Mouse (Mus musculus) spleen, adult 2 months (tissue): Measurements from ENCODE around the gene Rbpj. TPM values are rescaled to one million over a fixed set of nuclear protein-coding genes. Genes with fewer than 3 reads are reported as not detected.

ENCODE experiments used
- DNase-seq, 2 experiments: peaks; one replicate each; pipeline versions ENCODE4 v3.0.0 to v3.0.0-alpha.2; 2012 to 2021; ENCODE audit warnings: low spot score in 2 of 2, low read depth in 1 of 2
- H3K27ac ChIP-seq: fragments of 200-500 bp; 2 replicates; pipeline ENCODE4 v1.5.1; 2012; ENCODE audit warnings: low read length, inconsistent platforms; ENCODE audit not compliant: insufficient read depth
- H3K27me3 ChIP-seq: fragments of 200-500 bp; 2 replicates; pipeline ENCODE4 v1.6.1; 2012; ENCODE audit warnings: mild to moderate bottlenecking, moderate library complexity, low read length, inconsistent platforms; ENCODE audit not compliant: control insufficient read depth, insufficient read depth
- H3K36me3 ChIP-seq: fragments of 200-500 bp; 2 replicates; pipeline ENCODE4 v1.6.1; 2012; ENCODE audit warnings: mild to moderate bottlenecking, low read length, inconsistent platforms; ENCODE audit not compliant: control insufficient read depth, insufficient read depth
- H3K4me1 ChIP-seq: fragments of 200-500 bp; 2 replicates; pipeline ENCODE4 v1.6.1; 2011; ENCODE audit warnings: inconsistent platforms; ENCODE audit not compliant: control insufficient read depth, insufficient read depth, insufficient read length
- H3K4me3 ChIP-seq: fragments of 200-500 bp; 2 replicates; pipeline ENCODE4 v1.5.1; 2011; ENCODE audit warnings: mild to moderate bottlenecking, inconsistent platforms; ENCODE audit not compliant: insufficient read depth, insufficient read length; ENCODE audit errors: extremely low read depth
- CTCF ChIP-seq: fragments of 200-500 bp; IDR thresholded peaks from 2 replicates; pipeline ENCODE4 v1.5.1; 2011; ENCODE audit warnings: mild to moderate bottlenecking, inconsistent platforms; ENCODE audit not compliant: insufficient read depth, insufficient read length, insufficient replicate concordance; ENCODE audit errors: extremely low read depth
- POLR2A ChIP-seq: fragments of 200-500 bp; IDR thresholded peaks from 2 replicates; pipeline ENCODE4 v1.6.1; 2011; ENCODE audit warnings: low read depth, low read length, inconsistent platforms
- WGBS: fragments of 180-500 bp; shearing (Covaris S2); methylation state at CpG from one replicate; pipeline ENCODE4 v1.1.7; 2018; 5-methylcytosine and 5-hydroxymethylcytosine counted together
- polyA plus RNA-seq: library from polyadenylated mRNA; depleted of rRNA; stranded (reverse); fragments of >200 nt; gene quantifications from 2 replicates; pipeline ENCODE4 v1.2.3, GENCODE M21; 2012

Gene Rbpj
- polyA plus RNA-seq, 1 experiment, result 8.2 TPM

GRCm38 (mm10) chr5:53551394-53551793 is 85.4 kb downstream of the Rbpj start:
- DNase-seq, result no peak
- Histone ChIP-seq H3K4me1 (peaks cover 3% of the 10 kb centered on the region; the same call in 1 of the 2 replicates), H3K4me3 (no peak overlapping the region), H3K27me3 (no peaks in the 10 kb centered on the region), H3K36me3 (no peaks in the 10 kb centered on the region), H3K27ac (no peak overlapping the region)
- TF ChIP-seq POLR2A (no peak), CTCF (no peak)
- WGBS, result 90% methylated on average over 6 of the region's 6 CpGs

GRCm38 (mm10) chr5:53551910-53552309 is 86.0 kb downstream of the Rbpj start:
- no peak overlapping the region for H3K27ac ChIP-seq
- no peak for DNase-seq
- 94% methylated on average over 4 of the region's 4 CpGs for WGBS
- no peak overlapping the region for H3K4me3 ChIP-seq
- H3K4me1 ChIP-seq, result no peaks in the 10 kb centered on the region
- H3K36me3 ChIP-seq, result no peaks in the 10 kb centered on the region
- TF ChIP-seq POLR2A (no peak), CTCF (no peak)
- H3K27me3 ChIP-seq, result no peaks in the 10 kb centered on the region

GRCm38 (mm10) chr5:53553281-53553680 is 87.3 kb downstream of the Rbpj start:
- no peaks in the 10 kb centered on the region for H3K27me3 ChIP-seq
- no peak for DNase-seq
- no peaks in the 10 kb centered on the region for H3K4me1 ChIP-seq
- H3K4me3 ChIP-seq, result no peak overlapping the region
- no peaks in the 10 kb centered on the region for H3K36me3 ChIP-seq
- WGBS, result 86% methylated on average over 1 of the region's 1 CpGs
- no peak overlapping the region for H3K27ac ChIP-seq
- TF ChIP-seq CTCF, result no peak
- no peak for TF ChIP-seq POLR2A

- WGBS, result 89% methylated on average over 8 of the region's 8 CpGs
- no peaks in the 10 kb centered on the region for H3K4me1 ChIP-seq
- TF ChIP-seq CTCF, result no peak
- TF ChIP-seq POLR2A, result no peak
- H3K27ac ChIP-seq, result no peak overlapping the region
- H3K4me3 ChIP-seq, result no peak overlapping the region
- H3K27me3 ChIP-seq, result no peaks in the 10 kb centered on the region
- no peaks in the 10 kb centered on the region for H3K36me3 ChIP-seq
- DNase-seq, result no peak
These were observed 88.2 kb downstream of the Rbpj start for GRCm38 (mm10) chr5:53554180-53554579.

GRCm38 (mm10) chr5:53554926-53555325 is 89.0 kb downstream of the Rbpj start:
- H3K27ac ChIP-seq, result no peak overlapping the region
- no peaks in the 10 kb centered on the region for H3K4me1 ChIP-seq
- DNase-seq, result no peak
- H3K27me3 ChIP-seq, result no peaks in the 10 kb centered on the region
- WGBS, result 85% methylated on average over 4 of the region's 4 CpGs
- H3K36me3 ChIP-seq, result no peaks in the 10 kb centered on the region
- H3K4me3 ChIP-seq, result no peak overlapping the region
- TF ChIP-seq POLR2A, result no peak
- TF ChIP-seq CTCF, result no peak

GRCm38 (mm10) chr5:53555474-53555873 is 89.5 kb downstream of the Rbpj start:
- Histone ChIP-seq H3K27me3 (no peaks in the 10 kb centered on the region), H3K4me3 (no peak overlapping the region), H3K4me1 (no peaks in the 10 kb centered on the region), H3K36me3 (no peaks in the 10 kb centered on the region), H3K27ac (no peak overlapping the region)
- WGBS, result 97% methylated on average over 8 of the region's 8 CpGs
- no peak for DNase-seq
- TF ChIP-seq POLR2A, result no peak
- TF ChIP-seq CTCF, result no peak

- no peak for TF ChIP-seq CTCF
- TF ChIP-seq POLR2A, result no peak
- Histone ChIP-seq H3K36me3 (no peaks in the 10 kb centered on the region), H3K4me3 (no peak overlapping the region), H3K27me3 (no peaks in the 10 kb centered on the region), H3K27ac (no peak overlapping the region), H3K4me1 (no peaks in the 10 kb centered on the region)
- WGBS, result 92% methylated on average over 5 of the region's 5 CpGs
- no peak for DNase-seq
These were observed 90.0 kb downstream of the Rbpj start for GRCm38 (mm10) chr5:53555929-53556328.
